15 mouse cellular contexts compared by ENCODE assay signal in the genomic region with DNA sequence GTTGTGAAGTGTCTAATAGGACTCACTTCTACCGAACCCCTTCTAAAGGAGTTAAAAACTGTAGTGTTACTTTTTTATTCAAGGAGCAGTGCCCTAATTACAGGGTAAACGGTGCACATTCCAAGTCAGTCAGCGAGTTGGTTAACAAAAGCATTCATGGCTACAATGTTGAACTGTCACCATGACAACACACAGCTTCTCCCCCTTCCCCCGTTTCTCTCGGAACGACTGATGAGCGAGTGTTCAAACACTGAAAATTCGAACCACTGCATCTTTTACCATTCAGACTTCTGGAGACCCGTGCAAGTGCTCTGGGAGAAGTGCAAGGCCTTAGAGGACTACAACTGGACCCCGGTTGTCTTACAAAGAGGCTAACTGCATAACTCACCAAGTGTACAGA. TPM values are rescaled to one million over a fixed set of nuclear protein-coding genes. Genes with fewer than 3 reads are reported as not detected.
DNase-seq lines count a peak whose midpoint lies in the region; ATAC-seq and TF ChIP-seq lines count a peak whose summit lies in the region.
"Had no signal": no experiment of that assay in that cellular context is flagged by ENCODE, and none has a peak within 500 bp of the region (broad histone marks: within the 10 kb centered on the region; RNA-seq: fewer than 3 reads in every experiment).

No protein-coding gene starts in this region.

- WGBS in embryonic facial prominence, embryonic 10.5 days = 43% methylated on average over 10 of the region's 10 CpGs
- 7% methylated on average over 10 of the region's 10 CpGs for WGBS in forebrain, postnatal 0 days
- WGBS in midbrain, embryonic 12.5 days = 21% methylated on average over 10 of the region's 10 CpGs

- H3K9me3 ChIP-seq in embryonic facial prominence, embryonic 10.5 days = no peaks in the 10 kb centered on the region
- H3K9me3 ChIP-seq in forebrain, postnatal 0 days (ENCODE audit: low read length) = no peaks in the 10 kb centered on the region
- no peaks in the 10 kb centered on the region for H3K9me3 ChIP-seq in midbrain, embryonic 12.5 days

- peak; percentile 14 for DNase-seq in embryonic facial prominence, embryonic 10.5 days (ENCODE audit: low spot score)
- peak; percentile 56 for DNase-seq in forebrain, postnatal 0 days
- DNase-seq in retina, embryonic 14.5 days (ENCODE audit: low spot score) = peak; percentile 74
- no peak for DNase-seq in left cerebral cortex, adult 18-20 months (ENCODE audit: low spot score in 2 of 2)
- no peak for DNase-seq in layer of hippocampus, postnatal 36 days
- DNase-seq: adrenal gland, postnatal 36 days; cerebellum, adult 18-20 months; gastrocnemius, postnatal 25 days; kidney, adult 11 months; left cerebral cortex, postnatal 4 days; liver, postnatal 0 days; spleen, adult 18-20 months had no signal

- no peaks in the 10 kb centered on the region for H3K36me3 ChIP-seq in embryonic facial prominence, embryonic 10.5 days (replicated peaks)
- no peaks in the 10 kb centered on the region for H3K36me3 ChIP-seq in forebrain, postnatal 0 days (ENCODE audit: insufficient read depth)
- H3K36me3 ChIP-seq in midbrain, embryonic 12.5 days = no peaks in the 10 kb centered on the region

- peak overlapping the region; percentile 15 for H3K4me2 ChIP-seq in forebrain, postnatal 0 days (ENCODE audit: low read depth)
- H3K4me2 ChIP-seq in midbrain, embryonic 12.5 days (replicated peaks) = peak overlapping the region; percentile 34

- H3K4me3 ChIP-seq in embryonic facial prominence, embryonic 10.5 days = no peak overlapping the region
- no peak overlapping the region for H3K4me3 ChIP-seq in forebrain, postnatal 0 days (ENCODE audit: low read depth, low read length)
- H3K4me3 ChIP-seq in midbrain, embryonic 12.5 days = no peak overlapping the region

- no peak overlapping the region for H3K9ac ChIP-seq in forebrain, postnatal 0 days
- no peak overlapping the region for H3K9ac ChIP-seq in midbrain, embryonic 12.5 days (replicated peaks)
- H3K9ac ChIP-seq: liver, postnatal 0 days had no signal

- no peak overlapping the region for H3K27ac ChIP-seq in embryonic facial prominence, embryonic 10.5 days (replicated peaks)
- H3K27ac ChIP-seq in forebrain, postnatal 0 days (ENCODE audit: low read depth, low read length) = no peak overlapping the region
- no peak overlapping the region for H3K27ac ChIP-seq in midbrain, embryonic 12.5 days (replicated peaks)

- no peaks in the 10 kb centered on the region for H3K27me3 ChIP-seq in embryonic facial prominence, embryonic 10.5 days (replicated peaks; ENCODE audit: low read depth, poor library complexity, severe bottlenecking)
- no peaks in the 10 kb centered on the region for H3K27me3 ChIP-seq in forebrain, postnatal 0 days (ENCODE audit: insufficient read depth, low read length)
- no peaks in the 10 kb centered on the region for H3K27me3 ChIP-seq in midbrain, embryonic 12.5 days

- no peaks in the 10 kb centered on the region for H3K4me1 ChIP-seq in embryonic facial prominence, embryonic 10.5 days
- no peaks in the 10 kb centered on the region for H3K4me1 ChIP-seq in forebrain, postnatal 0 days (ENCODE audit: insufficient read depth)
- H3K4me1 ChIP-seq in midbrain, embryonic 12.5 days = peaks cover 6% of the 10 kb centered on the region

- no peak for TF ChIP-seq CTCF in forebrain, postnatal 0 days (IDR thresholded peaks at IDR 0.05; ENCODE audit: low read depth)

- ATAC-seq in forebrain, postnatal 0 days = peak; percentile 78; the same call in 1 of the 2 replicates
- ATAC-seq in midbrain, embryonic 12.5 days (ENCODE audit: low FRiP score, low read depth) = peak; percentile 86
- ATAC-seq in megakaryocyte, adult 5-6 weeks (ENCODE audit: poor library complexity, severe bottlenecking) = no peak
- ATAC-seq: liver, postnatal 0 days had no signal

RNA-seq across cellular contexts. Expression of a gene that starts 25.6 kb away (rescaled TPM):
- 0.10 TPM in 1 of 2 replicates, not detected in the other for polyA plus RNA-seq in embryonic facial prominence, embryonic 10.5 days (2016; fragmentation: Nextera tagmentation; extraction: Ambion mirVana)
- 7.4 and 9.9 TPM in 2 replicates for total RNA-seq in forebrain, postnatal 0 days (2014; rRNA removed)
- 3.1 and 4.9 TPM in 2 replicates for polyA plus RNA-seq in forebrain, postnatal 0 days (2015; fragmentation: Nextera tagmentation; extraction: Ambion mirVana)
- polyA plus RNA-seq in midbrain, embryonic 12.5 days (2016; fragmentation: Nextera tagmentation; extraction: Ambion mirVana) = 0.41 TPM in 1 of 2 replicates, not detected in the other
- total RNA-seq in left cerebral cortex, adult 18-20 months (2021) = 10 to 100 TPM; 13.2 to 17.8 TPM
- total RNA-seq in layer of hippocampus, postnatal 36 days (2021) = 10 to 100 TPM; 15.0 to 22.4 TPM
- total RNA-seq in megakaryocyte, adult 5-6 weeks (2015) = not detected in 2 replicates
- total RNA-seq in megakaryocyte, adult 5-6 weeks (2017) = not detected in 2 replicates
- total RNA-seq: gastrocnemius, postnatal 25 days had no signal
- polyA plus RNA-seq: large intestine, adult 2 months; liver, postnatal 0 days had no signal

Comparison
In these comparisons a context has a peak if more than half of its experiments do, and no peak if none do; other contexts are left out.
1. DNase-seq: peak in embryonic facial prominence, embryonic 10.5 days (single experiment), forebrain, postnatal 0 days (single experiment) and retina, embryonic 14.5 days (single experiment); none in left cerebral cortex, adult 18-20 months (0 of 2) and layer of hippocampus, postnatal 36 days (0 of 2).